Mouse (Mus musculus): Measurements from ENCODE around the gene Clybl.

Clybl gene

GRCm38 (mm10) chr14:122181078-122181814 lies at the start of gene Clybl:
Gene Clybl (plus strand): TSS chr14:122181704.
- DNase-seq (ENCODE audit: low read depth, low spot score) = peak; percentile 91

DNA sequence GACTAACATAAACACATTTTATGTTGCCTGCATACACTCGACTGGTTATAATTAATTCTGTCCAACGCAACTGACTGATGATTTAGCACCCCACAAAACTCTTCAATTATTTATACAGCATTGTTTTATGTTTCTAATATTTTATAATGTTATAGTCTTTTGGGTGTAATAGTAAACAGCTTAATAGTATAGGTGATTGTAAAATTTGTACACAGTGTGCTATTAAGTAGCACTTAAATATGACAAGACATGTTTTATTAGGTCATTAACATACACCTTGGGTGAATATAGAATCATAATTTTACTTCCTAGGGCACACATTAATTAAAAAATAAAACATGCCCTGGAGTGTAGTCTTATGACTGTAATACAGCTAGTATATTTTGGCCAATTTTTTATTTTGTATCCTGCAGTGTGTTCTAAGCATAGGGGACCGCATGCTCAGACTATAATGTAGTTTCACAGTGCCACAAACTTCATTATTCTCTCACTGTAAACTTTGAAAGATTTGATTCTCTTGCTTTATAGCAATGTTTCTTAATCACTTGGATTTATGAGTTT lies 45.1 kb upstream of the Clybl start:
- DNase-seq (ENCODE audit: low read depth, low spot score) = no peak

DNA sequence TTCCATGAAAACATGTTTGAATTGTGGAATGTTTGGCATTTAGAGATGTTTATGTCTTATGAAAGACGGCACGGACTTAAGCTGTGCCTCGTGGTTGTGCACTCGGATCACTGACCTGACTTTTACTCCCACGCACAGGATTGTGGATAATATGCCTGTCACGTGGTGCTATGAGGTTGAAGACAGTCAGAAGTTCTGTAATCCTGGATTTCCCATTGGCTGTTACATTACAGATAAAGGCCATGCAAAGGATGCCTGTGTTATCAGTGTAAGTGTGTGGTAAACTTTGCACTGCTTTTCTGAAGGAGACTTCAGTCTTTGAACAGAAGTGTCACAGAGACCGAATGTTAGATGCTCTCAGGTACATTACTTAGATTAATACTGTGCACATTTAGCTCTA lies 44.3 kb upstream of the Clybl start:
- no peak for DNase-seq (ENCODE audit: low read depth, low spot score)

- no peak for DNase-seq (ENCODE audit: low read depth, low spot score)
Observed at GRCm38 (mm10) chr14:122140126-122140525, 41.4 kb upstream of the Clybl start.

GRCm38 (mm10) chr14:122143585-122144269 lies 37.8 kb upstream of the Clybl start:
- DNase-seq (ENCODE audit: low read depth, low spot score) = no peak

GRCm38 (mm10) chr14:122145374-122145773 lies 36.1 kb upstream of the Clybl start:
- no peak for DNase-seq (ENCODE audit: low read depth, low spot score)

DNA sequence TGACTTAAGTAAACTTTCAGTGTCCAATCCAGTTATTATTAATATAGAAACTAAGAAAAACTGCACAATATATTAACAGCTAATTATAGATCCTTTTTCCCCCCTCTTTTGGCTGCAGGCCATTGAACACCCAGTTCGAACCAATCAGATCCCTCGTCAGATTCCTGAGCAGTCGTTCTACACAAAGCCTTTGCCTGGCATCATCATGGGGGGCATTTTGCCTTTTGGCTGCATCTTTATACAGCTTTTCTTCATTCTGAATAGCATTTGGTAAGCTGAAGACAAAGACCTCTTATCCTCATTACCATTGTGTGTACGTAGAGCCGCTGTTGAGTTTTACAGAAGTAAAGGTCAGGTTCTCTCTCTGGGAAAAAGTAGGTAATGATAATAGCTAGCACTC lies 30.9 kb upstream of the Clybl start:
- no peak for DNase-seq (ENCODE audit: low read depth, low spot score)

DNA sequence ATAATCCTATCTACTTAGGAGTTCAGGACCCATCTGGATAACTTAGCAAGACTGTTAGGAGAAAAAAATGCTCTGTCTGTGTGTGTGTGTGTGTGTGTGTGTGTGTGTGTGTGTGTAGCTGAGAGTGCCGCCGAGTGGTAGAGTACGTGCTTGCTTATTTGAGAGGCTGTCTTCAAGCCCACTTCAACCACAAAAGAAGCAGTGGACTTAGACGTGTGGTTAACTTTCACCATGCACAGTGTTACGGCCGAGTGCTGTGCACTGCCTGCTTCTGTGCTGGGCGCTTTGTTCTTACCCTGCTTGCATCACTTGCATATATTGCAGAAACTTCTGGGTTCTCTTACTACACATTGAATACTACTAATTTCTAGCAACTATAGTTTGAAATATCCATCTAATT lies 23.8 kb upstream of the Clybl start:
- no peak for DNase-seq (ENCODE audit: low read depth, low spot score)

DNA sequence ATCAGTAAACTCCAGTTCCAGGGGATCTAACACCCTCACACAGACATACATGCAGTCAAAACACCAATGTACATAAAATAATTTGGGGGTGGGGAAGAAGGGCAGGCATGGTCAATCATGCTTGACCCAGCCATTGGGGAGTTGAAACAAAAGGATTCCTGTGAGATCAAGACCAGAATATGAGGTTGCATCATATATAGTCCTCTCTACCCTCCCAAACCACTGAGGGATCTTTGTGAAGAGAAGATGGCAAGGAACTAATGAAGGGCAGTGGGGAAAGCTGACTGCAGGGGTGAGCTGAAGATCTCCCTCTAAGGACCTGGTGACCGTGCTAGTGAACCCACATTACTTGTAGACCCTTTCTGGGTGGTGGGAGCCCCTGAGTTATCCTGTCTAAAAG lies 20.6 kb upstream of the Clybl start:
- DNase-seq (ENCODE audit: low read depth, low spot score) = no peak

- no peak for DNase-seq (ENCODE audit: low read depth, low spot score)
Observed at GRCm38 (mm10) chr14:122168912-122169311, 12.6 kb upstream of the Clybl start.

DNA sequence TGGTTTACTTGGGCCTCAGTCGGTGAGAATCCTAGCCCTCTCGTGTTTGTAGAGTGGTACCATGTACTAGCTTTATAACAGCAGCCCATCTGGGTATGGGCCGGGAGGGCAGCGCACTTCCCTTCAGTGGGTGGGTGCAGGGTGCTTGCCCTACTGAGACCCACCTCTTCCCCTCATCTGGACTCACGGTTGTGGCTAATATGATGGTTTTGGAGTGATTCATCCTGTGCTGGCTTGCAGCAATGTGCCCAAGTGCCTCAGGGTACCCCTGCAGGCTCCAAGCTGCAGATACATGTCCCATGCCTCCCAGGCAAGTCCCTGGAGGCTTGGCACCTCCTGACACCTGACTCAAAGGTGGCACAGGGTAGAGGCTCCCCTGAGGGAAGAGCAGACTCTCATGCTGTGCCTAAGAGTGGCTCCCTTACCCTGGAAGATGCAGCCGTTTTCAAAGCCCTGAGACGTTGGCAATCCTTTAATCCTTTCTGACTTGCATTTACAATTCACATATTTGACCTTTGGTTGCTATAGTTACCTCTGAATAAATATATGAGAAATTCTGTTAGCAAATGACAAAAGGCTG lies 11.2 kb upstream of the Clybl start:
- no peak for DNase-seq (ENCODE audit: low read depth, low spot score)

GRCm38 (mm10) chr14:122171031-122171430 lies 10.5 kb upstream of the Clybl start:
- no peak for DNase-seq (ENCODE audit: low read depth, low spot score)

DNA sequence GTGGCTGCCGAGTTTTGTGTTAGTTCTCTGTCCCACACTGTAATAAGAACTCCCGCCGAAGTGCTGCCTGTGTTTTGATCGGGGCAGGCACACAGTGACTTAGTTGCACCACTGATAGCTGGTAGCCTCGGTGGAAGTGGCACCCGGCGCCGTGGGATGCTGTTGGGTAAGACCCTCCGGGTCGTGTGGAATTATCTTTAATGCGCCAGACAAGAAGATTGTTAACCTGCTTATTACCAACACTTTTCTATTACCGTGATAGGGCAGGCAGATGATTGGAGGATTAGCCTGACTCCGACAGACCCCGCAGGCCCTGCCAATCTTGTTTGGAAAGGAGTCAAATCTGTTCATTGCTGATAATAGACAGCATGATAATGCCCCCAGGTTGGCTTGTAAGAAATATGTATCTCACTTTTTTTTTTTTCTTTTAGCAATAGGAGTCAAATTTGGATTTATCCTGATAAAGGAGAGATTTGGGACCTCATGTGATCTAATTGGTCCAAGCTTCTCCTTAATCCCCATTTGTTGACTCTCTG lies 5.2 kb upstream of the Clybl start:
- DNase-seq (ENCODE audit: low read depth, low spot score) = no peak

DNA sequence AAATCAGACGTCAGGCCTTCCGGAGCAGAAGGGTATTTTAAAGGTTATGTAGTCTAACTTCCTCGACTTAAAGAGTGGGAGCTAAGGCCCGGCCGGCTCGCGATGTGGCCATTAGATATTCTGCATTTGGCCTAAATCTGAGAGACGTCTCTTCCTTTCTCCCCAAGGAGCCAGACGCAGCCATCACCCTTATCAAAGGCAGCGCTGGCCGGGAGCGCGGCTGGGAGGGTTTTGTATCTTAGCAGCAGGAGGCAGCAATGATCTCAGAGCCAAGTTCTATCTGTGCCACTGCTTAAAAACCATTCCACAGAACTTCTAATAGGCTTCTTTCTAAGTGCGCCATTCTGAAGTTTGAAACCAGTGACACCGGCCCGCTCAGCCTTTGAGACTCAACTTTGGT lies 2.2 kb upstream of the Clybl start:
- no peak for DNase-seq (ENCODE audit: low read depth, low spot score)

DNA sequence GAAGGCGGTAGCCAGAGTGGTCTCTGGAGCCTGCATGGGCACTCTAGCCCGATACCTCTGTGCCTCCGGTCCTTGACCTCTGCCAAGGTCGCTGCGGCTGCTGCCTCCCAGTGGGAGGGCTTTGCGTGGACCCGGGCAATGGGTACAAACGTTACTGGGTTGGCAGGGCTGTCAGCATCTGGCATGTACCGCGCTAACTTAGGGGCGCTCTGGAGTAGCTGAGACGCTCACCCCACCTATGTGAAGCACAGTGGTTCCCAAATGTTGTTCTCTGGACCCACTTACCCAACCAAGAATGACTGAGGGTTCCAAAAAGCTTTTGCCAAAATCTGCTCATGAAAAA lies 282 bp downstream of the Clybl start:
- no peak for DNase-seq (ENCODE audit: low read depth, low spot score)

DNA sequence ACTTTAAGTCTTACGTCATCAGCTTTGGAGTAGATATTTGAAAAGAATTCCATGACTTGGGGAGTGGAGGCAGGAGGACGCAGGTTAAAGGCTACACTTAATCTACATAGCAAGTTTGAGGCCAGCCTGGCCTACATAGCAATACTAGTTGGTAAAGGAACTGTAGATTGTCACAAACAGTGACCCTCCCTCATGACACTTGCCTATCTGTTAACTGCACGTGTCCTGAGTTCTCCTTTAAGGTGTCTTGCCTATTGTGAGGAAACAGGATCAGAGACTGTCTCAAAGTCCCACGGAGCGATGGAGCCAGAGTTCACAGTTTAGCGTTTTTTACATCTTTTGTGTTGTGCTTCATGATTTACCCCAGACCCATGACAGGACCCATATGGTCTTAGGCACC lies 716 bp downstream of the Clybl start:
- no peak for DNase-seq (ENCODE audit: low read depth, low spot score)

GRCm38 (mm10) chr14:122183974-122184373 lies 2.5 kb downstream of the Clybl start:
- no peak for DNase-seq (ENCODE audit: low read depth, low spot score)

DNA sequence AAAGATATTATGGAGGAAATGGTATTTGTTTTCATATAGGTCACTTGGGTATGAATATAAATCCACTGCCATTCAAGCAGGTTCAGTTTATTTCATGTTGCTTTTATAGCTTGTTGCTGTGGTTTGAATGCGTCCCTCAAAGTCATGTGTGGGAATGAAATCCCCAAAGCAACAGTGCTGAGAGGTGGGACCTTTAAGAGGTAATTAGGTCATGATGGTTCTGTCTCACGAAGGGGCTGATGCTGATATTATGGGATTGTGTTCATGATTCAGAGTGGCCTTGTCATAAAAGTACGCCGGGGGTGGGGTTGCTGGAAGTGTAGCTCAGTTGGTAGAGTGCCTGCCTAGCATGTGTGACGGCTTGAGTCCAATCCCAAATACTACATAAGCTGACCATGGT lies 6.7 kb downstream of the Clybl start:
- DNase-seq (ENCODE audit: low read depth, low spot score) = no peak

DNA sequence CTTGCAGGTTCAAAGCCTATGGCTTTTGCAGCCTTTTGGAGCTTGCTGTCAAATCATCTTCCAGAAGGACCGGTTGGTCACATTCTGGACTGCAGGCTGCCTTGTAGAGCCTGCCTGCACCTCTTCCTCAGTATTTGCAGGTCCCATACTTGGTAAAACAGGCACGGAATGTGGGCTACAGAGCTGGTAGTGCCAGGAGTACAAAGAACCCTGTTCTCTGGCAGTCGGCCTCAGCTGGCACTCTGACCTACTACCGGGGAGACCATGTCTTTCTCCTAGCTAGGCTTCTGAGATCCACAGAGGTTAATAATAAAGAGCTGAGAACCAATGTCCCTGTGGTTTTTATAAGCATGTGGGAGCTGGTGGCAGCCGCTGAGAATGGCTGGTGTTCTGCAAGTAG lies 8.4 kb downstream of the Clybl start:
- DNase-seq (ENCODE audit: low read depth, low spot score) = no peak

- DNase-seq (ENCODE audit: low read depth, low spot score) = no peak
Observed at GRCm38 (mm10) chr14:122190527-122190926, 9.0 kb downstream of the Clybl start.

DNA sequence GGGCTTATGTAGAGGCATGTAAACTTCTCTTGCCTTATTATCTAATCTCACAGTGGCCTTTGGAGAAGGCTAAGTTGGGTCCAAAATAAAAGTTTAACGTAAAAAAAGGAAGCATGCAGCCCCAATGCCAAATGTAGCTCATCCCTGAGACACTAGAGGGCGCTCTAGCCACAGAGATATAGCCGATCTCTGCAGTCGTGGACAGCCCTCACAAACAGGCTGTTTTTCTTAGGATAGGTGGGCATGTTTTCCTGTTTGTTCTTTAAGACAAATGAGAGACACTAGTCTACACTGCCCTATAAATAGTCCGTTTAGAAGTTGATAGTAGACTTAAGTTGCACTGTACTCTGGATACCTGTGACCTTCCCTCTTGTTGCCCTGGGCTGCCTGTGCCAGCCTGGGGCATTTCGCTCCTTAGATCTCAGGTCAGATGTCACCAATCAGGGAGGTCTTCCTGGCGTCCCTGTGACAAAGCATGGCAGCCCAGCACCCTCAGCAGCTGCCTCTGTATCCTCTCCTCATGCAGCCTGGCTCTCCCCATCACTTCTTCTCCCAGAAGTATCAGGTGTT lies 9.5 kb downstream of the Clybl start:
- peak; percentile 82 for DNase-seq (ENCODE audit: low read depth, low spot score)

GRCm38 (mm10) chr14:122194630-122195029 lies 13.1 kb downstream of the Clybl start:
- DNase-seq (ENCODE audit: low read depth, low spot score) = no peak
